Mouse (Mus musculus) adrenal gland, postnatal 4 days (tissue): Measurements from ENCODE around the gene Ckap5. TPM values are rescaled to one million over a fixed set of nuclear protein-coding genes. Genes with fewer than 3 reads are reported as not detected.

Source experiments
- DNase-seq, 2 experiments: peaks; one replicate each; pipeline ENCODE4 v3.0.0; 2021 to 2022; ENCODE audit warnings: low spot score in 2 of 2, mixed read lengths in 2 of 2
- total RNA-seq, 2 experiments: library from RNA; stranded (reverse); gene quantifications; 2 replicates each; pipeline ENCODE4 v1.2.3; 2021

Gene Ckap5
- total RNA-seq, 2 experiments from 2014 or later: 62.1 to 70.1 TPM

- DNase-seq: no peak
These were observed 125.1 kb downstream of the Ckap5 start for GRCm38 (mm10) chr2:91651458-91652258.

- no peak for DNase-seq
These were observed 126.3 kb downstream of the Ckap5 start for GRCm38 (mm10) chr2:91652863-91653262.

GRCm38 (mm10) chr2:91655388-91655787, 128.8 kb downstream of the Ckap5 start:
- DNase-seq: no peak

GRCm38 (mm10) chr2:91655827-91656226, 129.3 kb downstream of the Ckap5 start:
- DNase-seq: no peak

- no peak for DNase-seq
These were observed 130.2 kb downstream of the Ckap5 start for GRCm38 (mm10) chr2:91656774-91657173.

GRCm38 (mm10) chr2:91659657-91660056, 133.1 kb downstream of the Ckap5 start:
- no peak for DNase-seq

- DNase-seq: no peak
These were observed 134.4 kb downstream of the Ckap5 start for GRCm38 (mm10) chr2:91660981-91661380.

GRCm38 (mm10) chr2:91664780-91665179, 138.2 kb downstream of the Ckap5 start:
- DNase-seq: no peak

GRCm38 (mm10) chr2:91666386-91666910, 139.9 kb downstream of the Ckap5 start:
- DNase-seq: no peak

- DNase-seq: no peak
These were observed 141.2 kb downstream of the Ckap5 start for GRCm38 (mm10) chr2:91667747-91668146.

- no peak for DNase-seq
These were observed 142.8 kb downstream of the Ckap5 start for GRCm38 (mm10) chr2:91669326-91669725.

- DNase-seq: no peak
These were observed 143.5 kb downstream of the Ckap5 start for GRCm38 (mm10) chr2:91670038-91670437.

Other genes with a start within 250 kb of the Ckap5 start
- 10 to 100 TPM; 24.7 to 30.2 TPM for gene 1110051M20Rik, start 82.1 kb upstream of the Ckap5 start, total RNA-seq
- gene Lrp4, start 69.3 kb upstream of the Ckap5 start, total RNA-seq: 10 to 100 TPM; 10.9 to 14.2 TPM
- 100 to 1,000 TPM in 1 of 2 experiments, 1 to 10 TPM in 1; 4.0 to 135 TPM for gene F2, start 109.7 kb downstream of the Ckap5 start, total RNA-seq
- 10 to 100 TPM; 29.2 to 31.7 TPM for gene Zfp408, start 123.0 kb downstream of the Ckap5 start, total RNA-seq
- gene Arhgap1, start 123.1 kb downstream of the Ckap5 start, total RNA-seq: 10 to 100 TPM; 89.4 to 90.6 TPM
- gene Atg13, start 183.8 kb downstream of the Ckap5 start, total RNA-seq: 10 to 100 TPM; 62.3 to 64.2 TPM
- 10 to 100 TPM; 13.5 to 14.6 TPM for gene Harbi1, start 184.1 kb downstream of the Ckap5 start, total RNA-seq
- 10 to 100 TPM; 37.3 to 40.9 TPM for gene Ambra1, start 203.4 kb downstream of the Ckap5 start, total RNA-seq